Mouse (Mus musculus) kidney, postnatal 0 days (tissue): ENCODE data around the gene Msl1. TPM values are rescaled to one million over a fixed set of nuclear protein-coding genes. Genes with fewer than 3 reads are reported as not detected.

Experiments used
- ATAC-seq: fragments of 200-750 bp; cut with Nextera tagmentation; replicated peaks from 2 replicates; pipeline ENCODE4 v1.8.0; 2017; ENCODE audit warnings: low read depth, moderate number of reproducible peaks, moderate TSS enrichment, moderate library complexity; ENCODE audit not compliant: low FRiP score
- DNase-seq: peaks from one replicate; pipeline ENCODE4 v3.0.0-alpha.2; 2016; ENCODE audit warnings: low spot score
- H3K27ac ChIP-seq: fragments of 300-500 bp; sonication (generic); 2 replicates; pipeline ENCODE4 v1.5.1; 2014; ENCODE audit warnings: mild to moderate bottlenecking
- H3K27me3 ChIP-seq: fragments of 300-500 bp; sonication (generic); 2 replicates; pipeline ENCODE4 v1.6.1; 2014; ENCODE audit warnings: low read length, mixed read lengths; ENCODE audit not compliant: insufficient read depth
- H3K36me3 ChIP-seq: fragments of 300-500 bp; sonication (generic); 2 replicates; pipeline ENCODE4 v1.6.1; 2014; ENCODE audit warnings: low read length, mixed read lengths; ENCODE audit not compliant: insufficient read depth
- H3K4me1 ChIP-seq: fragments of 300-500 bp; sonication (generic); replicated peaks from 2 replicates; pipeline ENCODE4 v1.6.1; 2014; ENCODE audit warnings: antibody characterized with exemption, low read length, mixed read lengths; ENCODE audit not compliant: insufficient read depth
- H3K4me2 ChIP-seq: fragments of 300-500 bp; sonication (generic); 2 replicates; pipeline ENCODE4 v1.6.1; 2014; ENCODE audit warnings: mild to moderate bottlenecking, low read length, moderate library complexity, mixed read lengths
- H3K4me3 ChIP-seq: fragments of 300-500 bp; sonication (generic); replicated peaks from 2 replicates; pipeline ENCODE4 v1.5.1; 2014; ENCODE audit warnings: low read depth, low read length
- H3K9ac ChIP-seq: fragments of 300-500 bp; sonication (generic); 2 replicates; pipeline ENCODE4 v1.6.1; 2014; ENCODE audit warnings: low read depth, low read length
- H3K9me3 ChIP-seq: fragments of 300-500 bp; sonication (generic); replicated peaks from 2 replicates; pipeline ENCODE4 v1.6.1; 2016; ENCODE audit warnings: low read length, inconsistent platforms, mixed read lengths
- CTCF ChIP-seq: IDR thresholded peaks from 2 replicates; pipeline ENCODE4 v1.5.1; 2016; ENCODE audit warnings: antibody characterized with exemption, low read depth, mild to moderate bottlenecking, moderate library complexity
- WGBS: fragments of 180-500 bp; shearing (Covaris S2); extraction: QIAGEN DNeasy Blood & Tissue Kit; methylation state at CpG from one replicate; pipeline ENCODE4 v1.1.7; 2014; 5-methylcytosine and 5-hydroxymethylcytosine counted together
- polyA plus RNA-seq: library from polyadenylated mRNA; unstranded; fragments of >200 nt; fragmentation: Nextera tagmentation; extraction: Ambion mirVana; gene quantifications from 2 replicates; pipeline ENCODE4 v1.2.1, GENCODE M21; 2015

Gene Msl1
- polyA plus RNA-seq, 1 experiment from 2014 or later = 19.3 TPM

DNA sequence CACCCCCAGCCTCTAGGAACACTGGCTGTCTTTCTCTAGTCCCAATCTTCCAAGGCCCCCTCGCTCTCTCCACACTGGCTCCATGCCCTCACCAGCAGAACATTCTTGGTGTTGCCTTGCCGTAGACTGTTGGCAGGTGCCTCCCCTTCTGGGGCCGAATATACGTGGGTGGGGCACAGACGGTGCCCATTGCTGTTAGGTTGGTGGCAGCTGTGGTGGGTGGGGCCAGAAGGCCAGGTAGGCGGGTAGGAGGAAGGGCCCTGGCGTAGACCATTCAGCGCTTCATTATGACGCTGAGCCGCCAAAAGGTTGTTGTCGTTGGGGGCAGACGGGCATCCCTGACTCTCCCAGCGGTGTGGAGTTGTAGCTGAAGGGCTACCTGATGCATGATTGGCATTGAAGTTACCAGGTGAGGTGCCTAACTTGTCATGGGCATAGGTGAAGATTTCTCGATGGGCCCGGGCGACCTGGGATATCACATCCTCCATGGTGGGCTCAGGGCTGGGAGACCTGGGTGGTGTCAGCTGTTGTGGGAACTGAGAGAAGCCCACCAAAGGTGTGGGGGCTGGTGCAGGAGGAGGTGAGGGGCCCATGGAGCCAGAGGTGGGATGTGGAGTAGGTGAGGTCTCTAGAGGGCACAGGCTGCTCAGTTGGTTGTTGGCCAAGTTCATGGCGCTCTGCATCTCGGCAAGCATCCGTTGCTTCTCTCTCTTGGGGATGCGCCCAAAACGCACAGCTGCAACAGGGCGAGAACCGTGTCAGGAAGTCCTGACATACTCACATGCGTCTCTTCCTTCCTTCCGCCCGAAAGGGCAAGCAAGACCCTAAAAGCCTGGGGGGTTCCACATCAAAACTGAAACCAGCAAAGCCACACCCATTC, 25.0 kb upstream of the Msl1 start:
- no peaks in the 10 kb centered on the region for H3K9me3 ChIP-seq
- TF ChIP-seq CTCF = no peak
- ATAC-seq = no peak
- H3K4me3 ChIP-seq = no peak overlapping the region
- no peak overlapping the region for H3K9ac ChIP-seq
- no peak overlapping the region for H3K4me2 ChIP-seq
- no peak overlapping the region for H3K27ac ChIP-seq
- no peaks in the 10 kb centered on the region for H3K27me3 ChIP-seq
- WGBS = 91% methylated on average over 26 of the region's 26 CpGs
- H3K4me1 ChIP-seq = peaks cover 52% of the 10 kb centered on the region
- no peak for DNase-seq
- peaks cover 4% of the 10 kb centered on the region for H3K36me3 ChIP-seq

DNA sequence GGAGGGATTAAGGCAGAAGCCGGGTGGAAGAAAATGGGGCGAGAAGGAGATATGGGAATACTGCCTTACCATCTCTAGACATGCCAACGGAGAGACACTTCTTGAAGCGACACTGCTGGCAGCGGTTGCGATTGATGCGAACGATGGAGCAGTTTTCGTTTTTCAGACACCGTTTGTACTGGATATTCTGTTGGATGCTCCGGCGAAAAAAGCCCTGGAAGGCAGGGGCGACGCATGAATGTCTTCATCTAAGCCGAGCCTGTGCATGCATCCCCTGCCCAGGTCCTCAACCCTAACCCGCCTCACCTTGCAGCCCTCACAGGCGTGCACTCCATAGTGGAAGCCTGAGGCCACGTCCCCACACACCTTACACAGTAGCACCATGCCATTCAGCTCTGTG, 24.2 kb upstream of the Msl1 start:
- WGBS = 94% methylated on average over 18 of the region's 18 CpGs
- Histone ChIP-seq H3K9me3 (no peaks in the 10 kb centered on the region), H3K27ac (no peak overlapping the region), H3K36me3 (peaks cover 4% of the 10 kb centered on the region), H3K4me3 (no peak overlapping the region), H3K27me3 (no peaks in the 10 kb centered on the region), H3K4me1 (peaks cover 52% of the 10 kb centered on the region), H3K9ac (no peak overlapping the region), H3K4me2 (no peak overlapping the region)
- TF ChIP-seq CTCF = no peak
- no peak for DNase-seq
- ATAC-seq = no peak

DNA sequence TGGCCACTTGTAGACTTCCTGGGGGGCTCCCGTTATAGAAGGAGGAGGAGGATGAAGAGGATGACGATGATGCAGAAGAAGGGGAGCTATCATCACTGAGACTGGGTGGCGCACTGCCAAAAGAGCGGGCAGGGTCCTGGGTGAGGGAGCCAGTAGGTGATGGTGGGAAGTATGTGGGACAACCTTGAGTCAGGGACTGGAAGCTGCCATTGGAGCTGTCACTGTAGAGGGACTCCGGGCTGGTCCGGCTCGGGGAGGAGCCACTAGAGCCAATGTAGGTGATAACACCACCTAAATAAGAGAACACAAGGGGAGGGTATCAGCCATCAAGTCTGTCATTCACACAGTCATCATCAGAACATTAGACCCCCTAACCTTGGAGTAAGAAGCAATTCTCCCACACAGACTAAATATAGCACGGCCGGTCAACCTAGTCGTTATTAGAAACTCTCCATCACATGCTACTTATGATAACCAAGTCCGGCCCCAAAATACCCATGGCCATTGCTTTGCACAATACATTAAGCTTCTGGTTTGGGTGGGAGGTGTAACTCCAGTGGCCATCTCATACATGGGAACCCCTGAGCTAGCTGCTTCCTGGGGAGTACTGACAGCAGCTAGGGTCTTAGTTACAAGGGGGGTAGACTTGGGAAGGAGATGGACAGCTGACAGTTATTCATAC, 23.3 kb upstream of the Msl1 start:
- Histone ChIP-seq H3K4me3 (no peak overlapping the region), H3K27me3 (no peaks in the 10 kb centered on the region), H3K36me3 (peaks cover 4% of the 10 kb centered on the region), H3K9ac (no peak overlapping the region), H3K27ac (no peak overlapping the region), H3K9me3 (no peaks in the 10 kb centered on the region), H3K4me1 (peaks cover 55% of the 10 kb centered on the region), H3K4me2 (no peak overlapping the region)
- DNase-seq = no peak
- TF ChIP-seq CTCF = no peak
- WGBS = 86% methylated on average over 11 of the region's 11 CpGs
- ATAC-seq = no peak

DNA sequence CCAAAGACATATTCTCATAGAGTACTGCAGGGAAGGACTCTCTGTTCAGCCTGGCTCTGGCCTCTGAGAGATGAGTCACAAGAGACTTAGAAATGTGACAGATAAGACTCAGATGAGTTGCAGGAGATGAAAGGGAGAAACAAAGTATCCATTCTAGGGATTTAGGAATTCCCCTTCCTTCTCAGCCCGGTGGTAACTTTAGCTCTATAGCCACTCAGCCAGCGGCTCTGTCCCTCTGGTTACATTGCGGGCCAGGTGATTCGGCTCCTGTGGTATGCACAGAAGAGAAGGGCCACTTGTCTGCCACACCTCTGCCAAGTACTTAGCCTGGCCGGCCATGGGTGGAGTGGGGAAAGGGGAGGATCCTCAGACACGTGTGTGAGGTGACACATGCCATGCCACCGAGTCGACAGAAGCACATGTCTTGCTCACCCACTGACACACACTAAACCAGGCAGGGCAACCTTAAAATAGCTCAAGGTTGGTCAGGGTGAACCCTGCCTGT, 22.6 kb upstream of the Msl1 start:
- no peak for TF ChIP-seq CTCF
- no peaks in the 10 kb centered on the region for H3K9me3 ChIP-seq
- H3K4me3 ChIP-seq = no peak overlapping the region
- no peak overlapping the region for H3K9ac ChIP-seq
- WGBS = 32% methylated on average over 8 of the region's 8 CpGs
- DNase-seq (no peak), ATAC-seq (peak; percentile 11; the same call in 1 of the 2 replicates)
- peak overlapping the region; percentile 95 for H3K27ac ChIP-seq
- no peaks in the 10 kb centered on the region for H3K27me3 ChIP-seq
- peaks cover 59% of the 10 kb centered on the region for H3K4me1 ChIP-seq
- peak overlapping the region; percentile 60; the same call in 1 of the 2 replicates for H3K4me2 ChIP-seq
- peaks cover 4% of the 10 kb centered on the region for H3K36me3 ChIP-seq

DNA sequence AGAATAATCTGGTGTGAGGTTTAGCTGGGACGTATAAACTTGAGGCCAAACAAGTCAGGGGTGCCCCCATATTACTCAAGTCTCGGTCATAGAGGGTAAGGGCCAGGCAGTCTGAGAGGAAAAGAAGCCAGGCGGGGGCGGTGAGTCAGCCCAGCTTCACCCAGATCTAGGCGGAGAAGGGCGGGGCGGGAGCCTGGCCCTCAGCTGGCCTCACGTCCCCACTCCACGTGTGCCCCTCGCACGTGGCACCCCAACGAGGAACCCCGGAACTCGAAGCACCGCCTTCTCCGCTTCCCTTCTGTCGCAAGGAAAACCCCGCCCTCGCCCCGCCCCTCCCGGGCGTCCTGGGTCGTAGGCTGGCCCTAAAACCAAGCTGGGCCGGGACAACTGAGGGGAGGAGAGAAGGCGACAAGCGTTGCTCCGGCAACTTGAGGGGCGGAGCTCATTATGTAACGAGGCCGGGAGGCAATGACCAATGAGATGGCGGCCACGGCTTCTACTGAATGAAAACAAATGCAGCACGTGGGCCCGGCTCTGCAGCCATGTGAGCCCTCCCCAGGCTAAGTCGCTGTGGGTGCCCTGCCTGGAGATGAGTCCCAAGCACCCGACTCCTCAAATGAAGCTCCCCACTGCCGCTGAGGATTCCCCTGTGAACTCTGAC, 21.6 kb upstream of the Msl1 start:
- TF ChIP-seq CTCF = no peak
- Histone ChIP-seq H3K4me2 (peak overlapping the region; percentile 60), H3K9ac (peak overlapping the region; percentile 59; the same call in 1 of the 2 replicates), H3K36me3 (peaks cover 4% of the 10 kb centered on the region), H3K4me3 (peak overlapping the region; percentile 40), H3K27me3 (no peaks in the 10 kb centered on the region), H3K27ac (peak overlapping the region; percentile 95), H3K4me1 (peaks cover 61% of the 10 kb centered on the region), H3K9me3 (no peaks in the 10 kb centered on the region)
- DNase-seq (peak; percentile 99), ATAC-seq (peak; percentile 73)
- WGBS = under 1% methylated on average over 37 of the region's 37 CpGs
